Mouse (Mus musculus) kidney, embryonic 16.5 days (tissue): ENCODE data around the gene Rnf167. TPM values are rescaled to one million over a fixed set of nuclear protein-coding genes. Genes with fewer than 3 reads are reported as not detected.

Experiments
- ATAC-seq: fragments of 200-750 bp; cut with Nextera tagmentation; 2 replicates; pipeline ENCODE4 v1.8.0; 2017; ENCODE audit warnings: moderate TSS enrichment; ENCODE audit not compliant: low FRiP score, low TSS enrichment
- H3K27ac ChIP-seq: fragments of 300-500 bp; sonication (generic); 2 replicates; pipeline ENCODE4 v1.5.1; 2014; ENCODE audit warnings: low read length
- H3K27me3 ChIP-seq: fragments of 300-500 bp; sonication (generic); 2 replicates; pipeline ENCODE4 v1.6.1; 2014; ENCODE audit warnings: low read length, control low read depth, mixed read lengths; ENCODE audit not compliant: insufficient read depth
- H3K36me3 ChIP-seq: fragments of 300-500 bp; sonication (generic); 2 replicates; pipeline ENCODE4 v1.6.1; 2014; ENCODE audit warnings: low read length, control low read depth, mixed read lengths; ENCODE audit not compliant: insufficient read depth
- H3K4me1 ChIP-seq: fragments of 300-500 bp; sonication (generic); 2 replicates; pipeline ENCODE4 v1.6.1; 2014; ENCODE audit warnings: low read length, control low read depth, mixed read lengths; ENCODE audit not compliant: insufficient read depth
- H3K4me2 ChIP-seq: fragments of 300-500 bp; sonication (generic); replicated peaks from 2 replicates; pipeline ENCODE4 v1.6.1; 2014; ENCODE audit warnings: low read depth, low read length
- H3K4me3 ChIP-seq: fragments of 300-500 bp; sonication (generic); 2 replicates; pipeline ENCODE4 v1.5.1; 2014; ENCODE audit warnings: mild to moderate bottlenecking, low read length
- H3K9ac ChIP-seq: fragments of 300-500 bp; sonication (generic); replicated peaks from 2 replicates; pipeline ENCODE4 v1.6.1; 2014; ENCODE audit warnings: low read length
- H3K9me3 ChIP-seq: fragments of 300-500 bp; sonication (generic); 2 replicates; pipeline ENCODE4 v1.6.1; 2016; ENCODE audit warnings: low read length, control low read depth
- WGBS: fragments of 180-500 bp; shearing (Covaris S2); extraction: QIAGEN DNeasy Blood & Tissue Kit; methylation state at CpG from one replicate; pipeline ENCODE4 v1.1.7; 2014; 5-methylcytosine and 5-hydroxymethylcytosine counted together
- polyA plus RNA-seq: library from polyadenylated mRNA; unstranded; fragments of >200 nt; fragmentation: Nextera tagmentation; extraction: Ambion mirVana; gene quantifications from 2 replicates; pipeline ENCODE4 v1.2.1, GENCODE M21; 2015

Rnf167 gene
- polyA plus RNA-seq, 1 experiment from 2014 or later: 130 TPM

DNA sequence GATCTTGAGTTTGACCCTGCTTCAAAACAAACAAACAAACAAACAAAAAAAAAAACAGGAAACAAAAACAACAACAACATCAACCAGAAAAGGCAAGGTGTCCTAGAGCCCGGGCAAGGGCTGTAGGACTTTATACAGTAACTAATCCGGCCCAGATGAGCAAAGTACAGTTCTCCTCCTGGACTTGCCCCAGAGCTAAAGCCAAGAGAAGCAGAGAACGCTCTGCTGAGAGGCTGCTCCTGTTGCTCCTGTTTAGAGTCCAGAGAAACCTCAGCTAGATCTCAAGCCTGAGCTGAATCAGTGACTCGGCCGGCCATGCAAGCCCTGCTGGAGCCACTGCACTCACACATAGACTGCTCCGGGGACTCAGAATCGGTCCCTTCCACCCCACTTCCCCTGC, 16.9 kb upstream of the Rnf167 start:
- Histone ChIP-seq H3K27ac (no peak overlapping the region), H3K4me1 (no peaks in the 10 kb centered on the region), H3K27me3 (no peaks in the 10 kb centered on the region), H3K9ac (no peak overlapping the region), H3K4me2 (no peak overlapping the region), H3K4me3 (no peak overlapping the region), H3K9me3 (no peaks in the 10 kb centered on the region), H3K36me3 (no peaks in the 10 kb centered on the region)
- no peak for ATAC-seq
- WGBS: 61% methylated on average over 7 of the region's 7 CpGs

DNA sequence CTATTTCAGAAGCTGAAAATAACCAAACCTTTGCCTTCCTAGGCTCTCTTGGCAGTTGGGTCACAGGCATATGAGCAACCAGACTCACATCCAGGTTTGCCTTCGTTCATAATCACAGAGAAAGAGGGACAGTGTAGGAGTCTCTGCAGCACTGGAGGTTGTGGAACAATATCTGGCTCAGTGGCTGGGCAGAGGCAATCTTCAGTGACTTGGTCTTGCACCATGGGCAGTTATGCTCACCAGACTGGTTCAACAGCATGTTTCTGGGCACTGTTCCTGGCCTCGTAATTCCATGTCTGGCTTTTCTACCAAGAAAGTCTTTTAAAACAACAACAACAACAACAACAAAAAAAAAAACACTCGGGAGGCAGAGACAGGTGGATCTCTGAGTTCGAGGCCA, 11.4 kb upstream of the Rnf167 start:
- 76% methylated on average over 4 of the region's 4 CpGs for WGBS
- H3K9me3 ChIP-seq: no peaks in the 10 kb centered on the region
- no peak overlapping the region for H3K4me2 ChIP-seq
- H3K4me3 ChIP-seq: no peak overlapping the region
- H3K27me3 ChIP-seq: no peaks in the 10 kb centered on the region
- ATAC-seq: no peak
- H3K27ac ChIP-seq: no peak overlapping the region
- H3K36me3 ChIP-seq: no peaks in the 10 kb centered on the region
- no peaks in the 10 kb centered on the region for H3K4me1 ChIP-seq
- no peak overlapping the region for H3K9ac ChIP-seq

DNA sequence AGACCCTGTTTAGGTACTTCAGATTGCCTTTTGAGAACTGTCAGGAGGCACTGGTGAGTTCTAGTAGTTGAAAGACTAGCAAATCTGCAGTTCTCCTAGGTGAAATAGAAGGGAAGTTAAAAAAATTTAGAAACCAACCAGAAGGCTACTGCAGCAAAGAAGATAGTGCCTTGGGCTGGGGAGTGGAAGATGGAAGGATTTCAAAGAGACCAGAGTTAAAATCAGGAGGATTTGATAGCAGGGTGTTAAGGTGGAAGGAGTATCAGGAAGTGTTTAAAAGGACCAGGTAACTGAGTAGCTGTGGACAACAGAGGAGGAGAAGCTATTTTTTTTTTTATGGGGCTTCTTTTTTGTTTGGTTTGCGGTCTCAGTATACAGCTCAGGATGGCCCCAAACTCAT, 9.3 kb upstream of the Rnf167 start:
- 90% methylated on average over 1 of the region's 1 CpGs for WGBS
- H3K4me1 ChIP-seq: no peaks in the 10 kb centered on the region
- H3K9ac ChIP-seq: no peak overlapping the region
- no peak for ATAC-seq
- H3K4me2 ChIP-seq: no peak overlapping the region
- no peaks in the 10 kb centered on the region for H3K27me3 ChIP-seq
- no peaks in the 10 kb centered on the region for H3K36me3 ChIP-seq
- no peak overlapping the region for H3K4me3 ChIP-seq
- no peaks in the 10 kb centered on the region for H3K9me3 ChIP-seq
- no peak overlapping the region for H3K27ac ChIP-seq

DNA sequence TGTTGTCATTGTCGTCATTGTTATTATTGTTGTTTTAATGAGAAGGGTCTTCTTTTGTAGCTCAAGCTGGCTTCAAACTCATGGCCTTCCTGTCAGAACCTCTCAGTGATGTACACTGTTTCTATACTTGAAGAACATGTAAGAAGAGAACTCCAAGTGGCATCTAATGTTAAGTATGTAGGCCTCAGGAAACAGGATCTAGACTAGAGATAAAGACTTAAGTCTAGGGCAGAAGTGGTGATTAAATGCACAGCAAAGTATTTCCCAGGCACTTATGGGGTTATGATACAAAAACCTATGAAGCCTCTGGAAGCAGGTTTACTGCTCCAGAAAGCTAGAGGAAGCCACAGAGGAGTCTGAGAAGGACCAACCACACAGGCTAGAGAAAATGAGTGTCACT, 8.7 kb upstream of the Rnf167 start:
- no peak overlapping the region for H3K27ac ChIP-seq
- no peak for ATAC-seq
- WGBS: 85% methylated on average over 1 of the region's 1 CpGs

GRCm38 (mm10) chr11:70638714-70639278, 8.2 kb upstream of the Rnf167 start, which contains the start of gene Gp1ba:
TSS of gene Gp1ba (plus strand) at chr11:70639122.
- H3K27ac ChIP-seq: no peak within 1 kb of the TSS
- no peaks in the 10 kb centered on the region for H3K4me1 ChIP-seq
- H3K9me3 ChIP-seq: no peaks in the 10 kb centered on the region
- 39% methylated on average over 5 of the region's 5 CpGs for WGBS
- H3K27me3 ChIP-seq: no peaks in the 10 kb centered on the region
- no peak for ATAC-seq
- no peak within 1 kb of the TSS for H3K4me3 ChIP-seq
- no peak within 1 kb of the TSS for H3K4me2 ChIP-seq
- H3K36me3 ChIP-seq: 0 out of 2 replicates have a peak, but pooled peaks cover 8% of the 10 kb centered on the region
- no peak within 1 kb of the TSS for H3K9ac ChIP-seq

More for the DNA sequence above, 8.7 kb upstream of the Rnf167 start:
- Histone ChIP-seq H3K9ac (no peak overlapping the region), H3K4me2 (no peak overlapping the region), H3K27me3 (no peaks in the 10 kb centered on the region), H3K4me3 (no peak overlapping the region), H3K4me1 (no peaks in the 10 kb centered on the region), H3K9me3 (no peaks in the 10 kb centered on the region), H3K36me3 (0 out of 2 replicates have a peak, but pooled peaks cover 3% of the 10 kb centered on the region)

DNA sequence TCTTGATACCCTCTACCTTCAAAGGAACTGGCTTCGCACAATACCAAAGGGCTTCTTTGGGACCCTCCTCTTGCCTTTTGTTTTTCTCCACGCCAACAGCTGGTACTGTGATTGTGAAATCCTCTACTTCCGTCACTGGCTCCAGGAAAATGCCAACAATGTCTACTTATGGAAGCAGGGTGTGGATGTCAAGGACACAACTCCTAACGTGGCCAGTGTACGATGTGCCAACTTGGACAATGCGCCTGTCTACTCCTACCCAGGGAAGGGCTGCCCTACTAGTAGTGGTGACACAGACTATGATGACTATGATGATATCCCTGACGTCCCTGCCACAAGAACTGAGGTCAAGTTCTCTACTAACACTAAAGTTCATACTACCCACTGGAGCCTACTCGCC, 7.1 kb upstream of the Rnf167 start:
- WGBS: 84% methylated on average over 8 of the region's 8 CpGs

DNA sequence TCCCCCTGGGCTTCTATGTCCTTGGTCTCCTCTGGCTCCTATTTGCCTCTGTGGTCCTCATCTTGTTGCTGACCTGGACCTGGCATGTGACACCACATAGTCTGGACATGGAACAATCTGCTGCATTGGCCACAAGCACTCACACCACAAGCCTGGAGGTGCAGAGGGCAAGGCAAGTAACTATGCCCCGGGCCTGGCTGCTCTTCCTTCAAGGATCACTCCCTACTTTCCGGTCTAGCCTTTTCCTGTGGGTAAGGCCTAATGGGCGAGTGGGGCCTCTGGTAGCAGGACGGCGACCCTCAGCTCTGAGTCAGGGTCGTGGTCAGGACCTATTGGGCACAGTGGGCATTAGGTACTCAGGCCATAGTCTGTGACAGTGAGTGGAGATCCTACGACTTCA, 5.8 kb upstream of the Rnf167 start:
- Histone ChIP-seq H3K4me3 (no peak overlapping the region), H3K4me2 (no peak overlapping the region), H3K27ac (no peak overlapping the region), H3K27me3 (no peaks in the 10 kb centered on the region), H3K9ac (no peak overlapping the region), H3K36me3 (peaks cover 21% of the 10 kb centered on the region), H3K9me3 (no peaks in the 10 kb centered on the region), H3K4me1 (peaks cover 12% of the 10 kb centered on the region)
- ATAC-seq: no peak
- WGBS: 81% methylated on average over 7 of the region's 7 CpGs

More for the DNA sequence above, 7.1 kb upstream of the Rnf167 start:
- H3K4me1 ChIP-seq: no peaks in the 10 kb centered on the region
- no peak for ATAC-seq
- no peak overlapping the region for H3K9ac ChIP-seq
- H3K27me3 ChIP-seq: no peaks in the 10 kb centered on the region
- no peak overlapping the region for H3K27ac ChIP-seq
- H3K9me3 ChIP-seq: no peaks in the 10 kb centered on the region
- no peak overlapping the region for H3K4me3 ChIP-seq
- H3K36me3 ChIP-seq: peaks cover 16% of the 10 kb centered on the region
- H3K4me2 ChIP-seq: no peak overlapping the region

DNA sequence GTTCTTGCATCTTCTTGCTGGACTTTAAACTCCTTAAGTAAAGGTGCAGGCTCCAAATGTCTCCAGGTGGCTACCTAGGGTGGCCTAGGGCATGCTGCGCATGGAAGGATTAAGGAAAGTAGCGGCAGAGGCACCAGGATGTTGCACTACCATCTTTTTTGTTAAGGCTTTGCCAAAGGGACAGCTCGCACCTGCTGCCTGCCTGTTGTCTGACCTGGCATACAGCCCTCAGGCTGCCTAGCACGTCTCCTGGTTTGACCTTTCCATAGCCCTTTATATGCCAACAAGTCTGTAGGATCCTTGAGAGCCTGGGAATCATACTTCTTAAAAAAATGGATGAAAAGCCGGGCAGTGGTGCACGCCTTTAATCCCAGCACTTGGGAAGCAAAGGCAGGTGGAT, 4.0 kb upstream of the Rnf167 start:
- Histone ChIP-seq H3K4me3 (no peak overlapping the region), H3K9ac (no peak overlapping the region), H3K27ac (no peak overlapping the region), H3K27me3 (no peaks in the 10 kb centered on the region), H3K4me1 (peaks cover 16% of the 10 kb centered on the region), H3K4me2 (no peak overlapping the region), H3K36me3 (peaks cover 21% of the 10 kb centered on the region), H3K9me3 (no peaks in the 10 kb centered on the region)
- WGBS: 92% methylated on average over 6 of the region's 6 CpGs
- ATAC-seq: no peak

DNA sequence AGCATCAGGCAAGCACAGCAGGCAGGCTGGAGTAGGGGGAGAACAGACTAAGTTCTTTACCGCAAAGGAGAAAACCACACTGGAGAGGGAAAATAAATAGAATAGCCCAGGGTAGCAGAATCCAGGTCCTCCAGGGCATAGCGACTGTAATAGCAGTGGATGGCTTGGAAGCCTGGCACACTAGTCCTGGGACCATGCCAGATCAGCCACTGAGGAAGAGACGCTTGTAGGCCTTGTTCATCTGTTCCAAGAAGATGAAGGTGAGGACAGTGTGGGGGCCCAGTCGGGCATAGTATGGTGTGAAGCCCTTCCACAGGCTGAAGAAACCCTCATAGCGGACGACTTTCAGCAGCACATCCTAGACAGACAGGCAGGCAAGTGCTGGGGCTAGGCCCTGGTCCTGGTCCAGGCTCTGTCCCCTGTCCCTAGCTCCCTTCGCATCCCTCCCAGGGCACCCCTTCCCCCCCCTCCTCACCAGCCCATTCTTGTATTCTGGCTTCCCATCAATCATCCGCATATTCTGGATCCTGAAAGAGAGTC, 2.4 kb upstream of the Rnf167 start:
- Histone ChIP-seq H3K9me3 (no peaks in the 10 kb centered on the region), H3K4me1 (peaks cover 32% of the 10 kb centered on the region), H3K9ac (peak overlapping the region; percentile 16; the same call in 1 of the 2 replicates), H3K36me3 (peaks cover 30% of the 10 kb centered on the region), H3K27ac (no peak overlapping the region), H3K27me3 (no peaks in the 10 kb centered on the region), H3K4me3 (no peak overlapping the region), H3K4me2 (0 out of 2 replicates have a peak overlapping the region, but pooled peaks have one; percentile 92)
- WGBS: 97% methylated on average over 8 of the region's 8 CpGs
- ATAC-seq: no peak

- peaks cover 38% of the 10 kb centered on the region for H3K36me3 ChIP-seq
- peak overlapping the region; percentile 97 for H3K9ac ChIP-seq
- H3K9me3 ChIP-seq: no peaks in the 10 kb centered on the region
- no peak for ATAC-seq
- peak overlapping the region; percentile 92 for H3K4me2 ChIP-seq
- H3K4me3 ChIP-seq: peak overlapping the region; percentile 68
- H3K27ac ChIP-seq: peak overlapping the region; percentile 96
- H3K27me3 ChIP-seq: no peaks in the 10 kb centered on the region
- WGBS: 86% methylated on average over 12 of the region's 12 CpGs
- H3K4me1 ChIP-seq: peaks cover 39% of the 10 kb centered on the region
Measured at GRCm38 (mm10) chr11:70645461-70646258, 1.4 kb upstream of the Rnf167 start.
